Mouse (Mus musculus): ENCODE results near the gene Kcnk4.

DNA sequence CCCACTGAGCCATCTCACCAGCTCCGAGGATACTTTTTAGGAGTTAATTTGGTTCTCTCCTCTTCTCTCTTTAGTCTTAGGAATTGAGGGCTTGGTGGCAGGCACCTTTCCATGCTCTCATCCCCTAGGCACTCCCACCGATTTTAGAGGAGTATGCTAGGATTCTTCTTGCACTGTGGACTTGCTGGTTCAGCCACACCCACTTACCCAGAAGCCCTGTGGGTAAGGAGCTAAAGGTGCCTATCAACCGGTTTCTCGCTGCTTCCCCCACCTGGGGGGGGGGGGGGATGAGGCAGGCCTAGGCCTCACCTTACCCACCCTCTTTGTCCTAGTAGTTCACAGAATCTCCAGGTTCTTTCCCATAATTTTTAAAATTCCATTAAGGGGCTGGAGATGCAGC, 13.4 kb upstream of the Kcnk4 start:
- no peak for TF ChIP-seq CTCF (IDR thresholded peaks at IDR 0.05; ENCODE audit: insufficient read depth, low read length)
- no peak for TF ChIP-seq POLR2A (IDR thresholded peaks at IDR 0.05; ENCODE audit: borderline replicate concordance, extremely low read depth, low read depth, low read length)

All from lung, adult 2 months (tissue).